Mouse (Mus musculus): Measurements from ENCODE around the gene Fcgrt. TPM values are rescaled to one million over a fixed set of nuclear protein-coding genes. Genes with fewer than 3 reads are reported as not detected.
"Not testable (repeated sequence)": the region's sequence is repeated elsewhere in the genome, so short reads cannot be mapped to it uniquely, and the experiment has no call there.

The Fcgrt gene
- polyA plus RNA-seq, 1 experiment from 2014 or later = 32.0 TPM

DNA sequence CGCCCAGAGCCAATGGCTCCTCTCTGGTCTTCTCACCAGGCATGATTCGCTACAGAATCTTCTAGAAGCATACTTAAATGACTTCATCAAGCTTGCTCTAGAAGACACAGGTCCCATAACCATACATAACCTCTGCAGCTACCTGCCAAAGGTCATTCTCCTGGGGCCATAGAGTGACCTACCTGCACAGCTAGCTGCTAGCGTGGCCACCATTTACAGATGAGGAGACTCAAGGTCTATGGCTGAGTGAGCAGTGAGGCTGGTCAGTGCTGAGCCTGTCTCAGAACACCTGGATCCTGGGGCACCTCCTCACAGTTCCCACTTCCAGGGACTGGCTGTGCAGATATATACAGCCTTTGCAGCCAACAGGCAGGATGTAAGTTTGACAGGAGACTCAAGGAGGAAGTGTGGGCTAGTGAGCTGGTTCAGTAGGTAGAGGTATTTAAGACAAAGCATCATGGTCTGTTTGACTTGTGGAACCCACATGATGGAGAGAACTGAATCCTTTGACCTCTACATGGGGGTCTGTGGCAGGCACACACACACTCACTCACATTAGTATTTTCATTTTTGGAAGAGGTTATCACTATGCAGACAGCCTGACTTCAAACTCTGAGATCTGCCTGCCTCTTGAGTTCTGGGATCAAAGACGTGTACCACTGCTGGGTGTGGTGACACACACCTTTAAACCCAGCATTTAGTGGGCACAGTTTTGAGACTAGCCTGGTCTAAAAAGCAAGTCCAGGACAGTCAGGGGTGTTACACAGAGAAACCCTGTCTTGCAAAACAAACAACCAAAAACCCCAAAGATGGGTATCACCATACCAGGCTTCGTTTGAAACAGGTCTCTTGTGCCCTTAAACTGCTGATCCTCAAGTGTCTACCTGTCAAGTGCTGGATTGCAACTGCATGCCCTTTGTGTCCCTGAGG, 16.4 kb upstream of the Fcgrt start:
- Histone ChIP-seq H3K4me3 (no peak overlapping the region), H3K9me3 (no peaks in the 10 kb centered on the region), H3K36me3 (replicated peaks) (peaks cover 38% of the 10 kb centered on the region), H3K9ac (no peak overlapping the region), H3K27me3 (replicated peaks) (no peaks in the 10 kb centered on the region), H3K27ac (no peak overlapping the region), H3K4me1 (peaks cover 20% of the 10 kb centered on the region), H3K4me2 (no peak overlapping the region)
- ATAC-seq (replicated peaks) = no peak
- WGBS = 77% methylated on average over 5 of the region's 5 CpGs

DNA sequence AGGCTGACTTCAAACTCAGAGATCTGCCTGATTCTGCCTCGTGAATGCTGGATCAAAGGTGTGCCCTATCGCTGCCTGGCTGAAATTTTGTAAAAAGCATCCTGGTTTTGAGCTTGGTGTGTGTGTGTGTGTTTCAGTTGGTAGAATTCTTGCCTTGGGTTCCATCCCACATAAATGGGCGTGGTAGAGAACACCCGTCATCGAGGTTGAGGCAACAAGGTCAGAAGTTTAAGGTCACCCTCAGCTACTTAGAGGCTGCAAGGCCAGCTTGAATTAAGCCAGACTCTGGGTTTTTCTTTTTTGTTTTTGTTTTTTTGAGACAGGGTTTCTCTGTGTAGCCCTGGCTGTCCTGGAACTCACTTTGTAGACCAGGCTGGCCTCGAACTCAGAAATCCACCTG, 14.7 kb upstream of the Fcgrt start:
- Histone ChIP-seq H3K27me3 (replicated peaks) (no peaks in the 10 kb centered on the region), H3K9ac (no peak overlapping the region), H3K9me3 (no peaks in the 10 kb centered on the region), H3K4me3 (no peak overlapping the region), H3K4me1 (peaks cover 13% of the 10 kb centered on the region), H3K4me2 (no peak overlapping the region), H3K27ac (no peak overlapping the region), H3K36me3 (replicated peaks) (peaks cover 38% of the 10 kb centered on the region)
- WGBS = 90% methylated on average over 6 of the region's 6 CpGs
- ATAC-seq (replicated peaks) = no peak

DNA sequence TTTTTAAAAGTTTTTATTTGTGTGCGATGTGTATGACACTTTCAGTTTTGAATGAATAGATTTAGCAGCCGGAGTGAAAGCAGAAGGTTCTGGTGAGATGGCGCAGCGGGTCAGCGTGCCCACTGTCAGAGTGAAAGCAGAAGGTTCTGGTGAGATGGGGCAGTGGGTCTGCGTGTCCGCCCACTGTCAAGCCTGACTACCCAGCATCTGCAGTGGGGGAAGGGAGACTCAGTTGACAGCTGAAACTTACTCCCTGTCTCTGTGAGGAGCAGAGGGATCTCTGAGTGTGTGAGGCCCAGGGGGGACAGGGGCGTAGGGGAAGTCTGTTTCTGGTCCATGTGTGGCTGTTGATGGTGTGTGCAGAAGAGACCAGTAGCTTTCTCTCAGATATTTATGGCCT, 13.9 kb upstream of the Fcgrt start:
- WGBS = 80% methylated on average over 8 of the region's 8 CpGs
- no peak overlapping the region for H3K27ac ChIP-seq

DNA sequence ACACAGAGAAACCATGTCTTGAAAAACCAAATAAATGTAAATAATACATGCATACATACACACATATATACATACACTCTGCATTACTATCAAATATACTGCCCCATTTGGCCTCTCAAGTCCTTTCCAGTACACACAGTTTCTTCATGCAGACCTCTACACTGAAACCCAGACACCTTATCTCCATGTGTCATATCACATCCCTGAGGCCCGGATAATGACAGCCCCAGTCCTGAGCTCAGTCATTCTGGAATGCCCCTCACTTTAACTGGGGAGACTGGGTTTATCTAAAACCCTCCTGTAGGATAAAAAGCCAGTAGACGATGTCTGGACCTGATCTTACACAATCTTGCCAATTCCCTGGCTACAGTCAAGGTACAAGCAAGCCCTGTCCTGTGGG, 9.8 kb upstream of the Fcgrt start:
- H3K36me3 ChIP-seq (replicated peaks) = 0 out of 2 replicates have a peak, but pooled peaks cover 5% of the 10 kb centered on the region
- H3K4me3 ChIP-seq = no peak overlapping the region
- no peaks in the 10 kb centered on the region for H3K9me3 ChIP-seq
- no peaks in the 10 kb centered on the region for H3K27me3 ChIP-seq (replicated peaks)
- H3K27ac ChIP-seq = no peak overlapping the region
- 84% methylated on average over 2 of the region's 2 CpGs for WGBS
- no peaks in the 10 kb centered on the region for H3K4me1 ChIP-seq
- no peak overlapping the region for H3K4me2 ChIP-seq
- no peak overlapping the region for H3K9ac ChIP-seq
- no peak for ATAC-seq (replicated peaks)

More for the DNA sequence above, 13.9 kb upstream of the Fcgrt start:
- Histone ChIP-seq H3K9me3 (no peaks in the 10 kb centered on the region), H3K4me3 (no peak overlapping the region), H3K27me3 (replicated peaks) (no peaks in the 10 kb centered on the region), H3K4me1 (peaks cover 5% of the 10 kb centered on the region), H3K36me3 (replicated peaks) (peaks cover 38% of the 10 kb centered on the region), H3K4me2 (no peak overlapping the region), H3K9ac (no peak overlapping the region)
- ATAC-seq (replicated peaks) = no peak

- H3K27me3 ChIP-seq (replicated peaks) = no peaks in the 10 kb centered on the region
- H3K4me1 ChIP-seq = no peaks in the 10 kb centered on the region
- no peak for ATAC-seq (replicated peaks)
- no peak overlapping the region for H3K9ac ChIP-seq
- 75% methylated on average over 3 of the region's 3 CpGs for WGBS
- no peak overlapping the region for H3K27ac ChIP-seq
- no peak overlapping the region for H3K4me3 ChIP-seq
- H3K36me3 ChIP-seq (replicated peaks) = no peaks in the 10 kb centered on the region
- H3K9me3 ChIP-seq = no peaks in the 10 kb centered on the region
- H3K4me2 ChIP-seq = no peak overlapping the region
Observed at GRCm38 (mm10) chr7:45112529-45112928, 8.9 kb upstream of the Fcgrt start.

- H3K9ac ChIP-seq = no peak overlapping the region
- 68% methylated on average over 2 of the region's 2 CpGs for WGBS
- no peak overlapping the region for H3K4me3 ChIP-seq
- no peaks in the 10 kb centered on the region for H3K4me1 ChIP-seq
- ATAC-seq (replicated peaks) = no peak
- no peak overlapping the region for H3K27ac ChIP-seq
- H3K36me3 ChIP-seq (replicated peaks) = no peaks in the 10 kb centered on the region
- no peaks in the 10 kb centered on the region for H3K9me3 ChIP-seq
- H3K27me3 ChIP-seq (replicated peaks) = no peaks in the 10 kb centered on the region
- no peak overlapping the region for H3K4me2 ChIP-seq
Observed at GRCm38 (mm10) chr7:45111940-45112339, 8.3 kb upstream of the Fcgrt start.

DNA sequence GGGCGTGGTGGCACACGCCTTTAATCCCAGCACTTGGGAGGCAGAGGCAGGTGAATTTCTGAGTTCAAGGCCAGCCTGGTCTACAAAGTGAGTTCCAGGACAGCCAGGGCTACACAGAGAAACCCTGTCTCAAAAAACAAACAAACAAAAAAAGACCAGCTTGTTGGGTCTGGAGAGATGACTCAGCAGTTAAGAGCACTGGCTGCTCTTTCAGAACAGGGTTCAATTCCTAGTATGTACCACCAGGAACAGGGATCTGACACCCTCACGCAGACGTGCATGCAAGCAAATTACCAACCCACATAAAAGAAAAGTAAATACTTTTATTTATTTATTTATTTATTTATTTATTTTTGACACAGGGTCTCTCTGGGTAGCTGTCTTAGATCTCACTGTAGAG, 6.4 kb upstream of the Fcgrt start:
- not testable (repeated sequence) for H3K9me3 ChIP-seq; H3K36me3 ChIP-seq (replicated peaks); H3K4me3 ChIP-seq; H3K4me2 ChIP-seq; H3K9ac ChIP-seq; H3K4me1 ChIP-seq; H3K27me3 ChIP-seq (replicated peaks); ATAC-seq (replicated peaks); H3K27ac ChIP-seq
- WGBS = 87% methylated on average over 4 of the region's 4 CpGs

DNA sequence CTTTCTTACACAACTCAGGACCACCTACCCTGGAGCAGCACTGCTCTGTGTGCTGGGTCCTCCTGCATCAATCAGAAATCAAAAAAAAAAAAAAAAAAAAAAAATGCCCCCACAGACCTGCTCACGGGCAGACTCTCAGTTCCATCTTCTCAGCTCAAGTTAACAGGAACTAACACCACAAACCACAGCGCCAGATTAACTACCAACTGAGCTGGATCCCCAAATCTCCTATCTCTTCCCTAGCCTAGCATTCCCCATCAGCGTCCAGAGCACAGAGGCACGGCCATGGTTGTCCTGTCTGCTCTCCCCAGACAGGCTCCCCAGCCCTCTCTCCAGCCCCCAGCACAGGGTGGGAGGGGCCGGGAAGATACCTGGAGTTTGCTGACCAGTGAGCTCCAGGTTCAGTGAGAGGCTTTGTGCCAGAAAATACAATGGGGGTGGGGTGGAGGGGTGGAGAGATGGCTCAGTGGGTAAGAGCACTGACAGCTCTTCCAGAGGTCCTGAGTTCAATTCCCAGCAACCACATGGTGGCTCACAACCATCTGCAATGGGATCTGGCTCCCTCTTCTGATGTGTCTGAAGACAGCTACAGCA, 3.5 kb upstream of the Fcgrt start:
- H3K9me3 ChIP-seq = no peaks in the 10 kb centered on the region
- no peaks in the 10 kb centered on the region for H3K27me3 ChIP-seq (replicated peaks)
- H3K4me2 ChIP-seq = no peak overlapping the region
- H3K9ac ChIP-seq = no peak overlapping the region
- 40% methylated on average over 5 of the region's 5 CpGs for WGBS
- no peak overlapping the region for H3K27ac ChIP-seq
- no peak for ATAC-seq (replicated peaks)
- H3K4me1 ChIP-seq = no peaks in the 10 kb centered on the region
- no peak overlapping the region for H3K4me3 ChIP-seq
- no peaks in the 10 kb centered on the region for H3K36me3 ChIP-seq (replicated peaks)

GRCm38 (mm10) chr7:45106441-45106840, 2.8 kb upstream of the Fcgrt start:
- H3K4me2 ChIP-seq = no peak overlapping the region
- no peak overlapping the region for H3K4me3 ChIP-seq
- H3K9me3 ChIP-seq = no peaks in the 10 kb centered on the region
- no peaks in the 10 kb centered on the region for H3K27me3 ChIP-seq (replicated peaks)
- no peaks in the 10 kb centered on the region for H3K4me1 ChIP-seq
- H3K9ac ChIP-seq = no peak overlapping the region
- H3K36me3 ChIP-seq (replicated peaks) = no peaks in the 10 kb centered on the region
- 15% methylated on average over 6 of the region's 6 CpGs for WGBS
- H3K27ac ChIP-seq = no peak overlapping the region
- ATAC-seq (replicated peaks) = no peak

DNA sequence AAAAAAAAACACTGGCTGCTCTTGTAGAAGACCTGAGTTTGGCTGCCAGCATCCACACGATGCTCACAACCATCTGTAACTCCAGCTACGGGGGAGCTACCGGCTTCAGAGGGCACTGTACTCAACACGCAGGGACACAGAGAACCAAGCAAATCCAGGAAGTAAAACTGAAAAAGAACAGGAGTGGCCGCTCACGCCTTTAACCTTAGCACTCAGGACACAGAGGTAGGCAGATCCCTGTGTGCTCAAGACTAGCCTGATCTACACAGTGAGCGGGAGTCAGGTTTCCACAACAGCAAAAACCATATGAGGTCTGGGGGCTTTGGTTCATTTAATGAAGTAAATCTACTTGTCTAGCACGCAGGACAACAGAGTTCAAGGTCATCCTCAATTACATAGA, 1.8 kb upstream of the Fcgrt start:
- Histone ChIP-seq H3K9me3 (no peaks in the 10 kb centered on the region), H3K27ac (no peak overlapping the region), H3K4me1 (no peaks in the 10 kb centered on the region), H3K36me3 (replicated peaks) (no peaks in the 10 kb centered on the region), H3K4me3 (no peak overlapping the region), H3K9ac (no peak overlapping the region), H3K4me2 (no peak overlapping the region), H3K27me3 (replicated peaks) (no peaks in the 10 kb centered on the region)
- ATAC-seq (replicated peaks) = no peak
- 78% methylated on average over 8 of the region's 8 CpGs for WGBS

DNA sequence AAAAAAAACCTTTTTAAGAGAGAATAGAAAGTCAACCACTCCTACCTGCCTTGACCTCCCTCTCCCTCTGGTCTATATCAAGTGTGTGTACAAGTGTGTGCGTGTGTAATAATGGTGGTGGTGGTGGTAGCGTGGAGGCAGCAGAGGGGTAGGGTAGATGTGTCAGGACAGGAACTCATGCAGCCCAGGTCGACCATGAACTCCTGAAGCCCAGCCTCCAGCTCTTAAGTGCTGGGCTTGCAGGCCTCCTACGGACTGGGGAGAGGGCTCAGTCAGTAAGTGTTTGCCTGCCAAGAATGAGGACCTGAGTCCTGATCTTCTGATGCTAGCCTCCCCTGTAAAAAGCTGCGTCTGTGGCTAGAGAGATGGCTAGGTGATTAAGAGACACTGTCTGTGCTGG, 1.3 kb upstream of the Fcgrt start:
- Histone ChIP-seq H3K9me3 (no peaks in the 10 kb centered on the region), H3K4me3 (no peak overlapping the region), H3K4me2 (no peak overlapping the region), H3K27ac (no peak overlapping the region), H3K36me3 (replicated peaks) (no peaks in the 10 kb centered on the region), H3K4me1 (no peaks in the 10 kb centered on the region), H3K9ac (no peak overlapping the region), H3K27me3 (replicated peaks) (no peaks in the 10 kb centered on the region)
- no peak for ATAC-seq (replicated peaks)
- WGBS = 77% methylated on average over 5 of the region's 5 CpGs

GRCm38 (mm10) chr7:45102940-45103585, 588 bp downstream of the Fcgrt start:
- H3K4me1 ChIP-seq = no peaks in the 10 kb centered on the region
- H3K9me3 ChIP-seq = no peaks in the 10 kb centered on the region
- H3K9ac ChIP-seq = no peak overlapping the region
- no peaks in the 10 kb centered on the region for H3K27me3 ChIP-seq (replicated peaks)
- no peaks in the 10 kb centered on the region for H3K36me3 ChIP-seq (replicated peaks)
- no peak overlapping the region for H3K27ac ChIP-seq
- H3K4me3 ChIP-seq = no peak overlapping the region
- no peak for ATAC-seq (replicated peaks)
- 78% methylated on average over 9 of the region's 9 CpGs for WGBS
- H3K4me2 ChIP-seq = peak overlapping the region; percentile 21

Data from midbrain, embryonic 15.5 days (tissue).